ENCODE assay signal across 8 mouse cellular contexts in genomic region chr3:108571443-108572294, GRCm38 (mm10). TPM values are rescaled to one million over a fixed set of nuclear protein-coding genes. Genes with fewer than 3 reads are reported as not detected.
A peak's percentile ranks its signal among the peaks of the same experiment; 100 is the strongest.
DNase-seq lines count a peak whose midpoint lies in the region; ATAC-seq and TF ChIP-seq lines count a peak whose summit lies in the region.

Gene Taf13, plus strand, starts transcription at chr3:108571698.

- peak within 1 kb of the TSS; percentile 72 for H3K4me2 ChIP-seq in kidney, embryonic 15.5 days

- WGBS in heart, embryonic 10.5 days, result 2% methylated on average over 42 of the region's 42 CpGs
- WGBS in kidney, embryonic 15.5 days, result under 1% methylated on average over 42 of the region's 42 CpGs

- H3K36me3 ChIP-seq in heart, embryonic 10.5 days, result 0 out of 2 replicates have a peak, but pooled peaks cover 5% of the 10 kb centered on the region
- H3K36me3 ChIP-seq in kidney, embryonic 15.5 days, result 0 out of 2 replicates have a peak, but pooled peaks cover 3% of the 10 kb centered on the region

- no peaks in the 10 kb centered on the region for H3K27me3 ChIP-seq in heart, embryonic 10.5 days (ENCODE audit: insufficient read depth, poor library complexity, severe bottlenecking)
- no peaks in the 10 kb centered on the region for H3K27me3 ChIP-seq in kidney, embryonic 15.5 days

- H3K27ac ChIP-seq in bone marrow macrophage, adult 2 months (ENCODE audit: insufficient read depth, low read depth, low read length), result peak within 1 kb of the TSS; percentile 64
- H3K27ac ChIP-seq in embryonic fibroblast, embryonic 13.5 days (ENCODE audit: insufficient read depth, low read length), result peak within 1 kb of the TSS; percentile 29; the same call in 1 of the 2 replicates
- peak within 1 kb of the TSS; percentile 92 for H3K27ac ChIP-seq in heart, embryonic 10.5 days
- H3K27ac ChIP-seq in kidney, embryonic 15.5 days, result peak within 1 kb of the TSS; percentile 71

- H3K4me3 ChIP-seq in bone marrow macrophage, adult 2 months (ENCODE audit: insufficient read depth, low read length), result peak within 1 kb of the TSS; percentile 73
- peak within 1 kb of the TSS; percentile 97 for H3K4me3 ChIP-seq in embryonic fibroblast, embryonic 13.5 days (ENCODE audit: insufficient read depth, low read length)
- peak within 1 kb of the TSS; percentile 85 for H3K4me3 ChIP-seq in heart, embryonic 10.5 days
- peak within 1 kb of the TSS; percentile 71 for H3K4me3 ChIP-seq in kidney, embryonic 15.5 days (replicated peaks)

- TF ChIP-seq POLR2A in bone marrow macrophage, adult 2 months (IDR thresholded peaks at IDR 0.05; ENCODE audit: borderline replicate concordance, low read depth, low read length), result peak; percentile 99
- TF ChIP-seq POLR2A in embryonic fibroblast, embryonic 13.5 days (IDR thresholded peaks at IDR 0.05; ENCODE audit: low read depth, low read length), result peak; percentile 100

- no peaks in the 10 kb centered on the region for H3K9me3 ChIP-seq in heart, embryonic 10.5 days
- H3K9me3 ChIP-seq in kidney, embryonic 15.5 days (replicated peaks), result no peaks in the 10 kb centered on the region

- DNase-seq in A20 (ENCODE audit: low read depth, low spot score), result peak; percentile 98
- DNase-seq in heart, embryonic 10.5 days (ENCODE audit: low spot score), result peak; percentile 98
- peak; percentile 95 for DNase-seq in liver
- DNase-seq in spleen, postnatal 4 days (ENCODE audit: low spot score in 2 of 2), result peak; percentile 95 to 97

- TF ChIP-seq CTCF in bone marrow macrophage, adult 2 months (IDR thresholded peaks at IDR 0.05; ENCODE audit: low read depth, low read length), result no peak
- no peak for TF ChIP-seq CTCF in embryonic fibroblast, embryonic 13.5 days (IDR thresholded peaks at IDR 0.05; ENCODE audit: borderline replicate concordance, insufficient read depth, low read length)

- peak; percentile 99 for ATAC-seq in kidney, embryonic 15.5 days (replicated peaks; ENCODE audit: low FRiP score)
- peak; percentile 99 for ATAC-seq in monocyte, adult 5-6 weeks (replicated peaks; ENCODE audit: insufficient number of reproducible peaks, low FRiP score, low TSS enrichment, poor library complexity, severe bottlenecking)

- peaks cover 16% of the 10 kb centered on the region for H3K4me1 ChIP-seq in bone marrow macrophage, adult 2 months (ENCODE audit: control insufficient read depth, insufficient read depth, low read length)
- peaks cover 3% of the 10 kb centered on the region; the same call in 1 of the 2 replicates for H3K4me1 ChIP-seq in embryonic fibroblast, embryonic 13.5 days (ENCODE audit: control insufficient read depth, insufficient read depth, low read length)
- H3K4me1 ChIP-seq in heart, embryonic 10.5 days, result peaks cover 6% of the 10 kb centered on the region; the same call in 1 of the 2 replicates
- peaks cover 14% of the 10 kb centered on the region for H3K4me1 ChIP-seq in kidney, embryonic 15.5 days

- H3K9ac ChIP-seq in kidney, embryonic 15.5 days, result peak within 1 kb of the TSS; percentile 75

RNA-seq across cellular contexts. Expression of gene Taf13, which starts in this region (rescaled TPM):
- polyA plus RNA-seq in bone marrow macrophage, adult 2 months (2012; ENCODE audit: insufficient read depth, insufficient read length, missing spikeins), result 25.4 and 27.4 TPM in 2 replicates
- 33.9 and 37.0 TPM in 2 replicates for polyA plus RNA-seq in embryonic fibroblast, embryonic 13.5 days (2011; ENCODE audit: insufficient read length, low read depth, missing spikeins)
- 32.6 and 35.6 TPM in 2 replicates for polyA plus RNA-seq in heart, embryonic 10.5 days (2016; fragmentation: Nextera tagmentation; extraction: Ambion mirVana)
- 34.2 and 42.9 TPM in 2 replicates for polyA plus RNA-seq in kidney, embryonic 15.5 days (2015; fragmentation: Nextera tagmentation; extraction: Ambion mirVana)
- 40.3 to 53.0 TPM (median 51.7 TPM) in 3 replicates for total RNA-seq in monocyte, adult 5-6 weeks (2017)

Comparison
In these comparisons a context has a peak if more than half of its experiments do, and no peak if none do; other contexts are left out.
1. Peak in every context shown above with its lines: DNase-seq, ATAC-seq, H3K4me3 ChIP-seq and H3K27ac ChIP-seq.
2. H3K27ac ChIP-seq: peak in every context shown above with its lines; median percentile 92 in heart, embryonic 10.5 days; 71 in kidney, embryonic 15.5 days; 64 in bone marrow macrophage, adult 2 months; 29 in embryonic fibroblast, embryonic 13.5 days.